Mouse (Mus musculus): ENCODE data around the gene Hdac4. TPM values are rescaled to one million over a fixed set of nuclear protein-coding genes. Genes with fewer than 3 reads are reported as not detected.

Gene Hdac4
- polyA plus RNA-seq, 1 experiment, result 35.1 TPM

- Histone ChIP-seq H3K4me3 (ENCODE audit: insufficient read depth, low read length) (no peak overlapping the region), H3K4me1 (ENCODE audit: control insufficient read depth, insufficient read depth, low read length) (no peaks in the 10 kb centered on the region), H3K27ac (ENCODE audit: insufficient read depth, low read length) (no peak overlapping the region)
- TF ChIP-seq POLR2A (IDR thresholded peaks at IDR 0.05; ENCODE audit: extremely low read depth, insufficient read depth, low read length), result no peak
- TF ChIP-seq CTCF (IDR thresholded peaks at IDR 0.05; ENCODE audit: extremely low read depth, insufficient read depth, low read length), result no peak
Observed at GRCm38 (mm10) chr1:92005617-92005940, 189.9 kb downstream of the Hdac4 start.

DNA sequence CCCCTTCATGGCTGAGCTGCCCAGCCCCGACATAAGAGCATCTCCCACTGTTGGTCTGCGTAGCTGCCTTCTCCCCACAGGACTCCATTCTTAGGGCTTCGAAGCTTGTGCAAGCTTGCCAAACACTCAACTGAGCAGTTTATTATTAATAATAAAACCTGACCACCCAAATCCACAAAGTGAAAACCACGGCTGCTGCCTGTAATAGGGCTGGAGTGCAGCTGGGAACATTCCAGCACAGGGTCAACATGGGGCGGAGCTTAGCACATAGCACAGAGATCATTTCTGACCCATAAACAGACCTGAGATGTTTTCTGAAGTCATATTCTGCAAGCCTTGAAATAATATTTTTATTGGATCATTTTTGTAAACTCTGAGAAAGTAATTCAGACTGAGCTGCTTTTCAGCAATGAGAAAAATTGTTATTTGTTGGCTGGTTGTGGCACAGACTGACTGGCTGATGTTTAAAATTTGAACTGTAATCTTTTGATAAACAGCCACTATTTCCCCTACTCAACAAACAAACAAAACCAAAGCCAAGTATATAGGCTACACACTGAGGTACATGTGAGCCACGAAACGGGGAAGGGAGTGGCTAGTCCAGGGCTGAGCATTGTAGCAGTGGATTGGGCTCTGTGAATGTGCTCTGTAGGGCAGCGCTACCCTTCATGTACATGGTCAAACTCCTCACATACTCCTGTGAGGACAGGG, 190.4 kb downstream of the Hdac4 start:
- no peaks in the 10 kb centered on the region for H3K4me1 ChIP-seq (ENCODE audit: control insufficient read depth, insufficient read depth, low read length)
- TF ChIP-seq POLR2A (IDR thresholded peaks at IDR 0.05; ENCODE audit: extremely low read depth, insufficient read depth, low read length) (no peak), CTCF (IDR thresholded peaks at IDR 0.05; ENCODE audit: extremely low read depth, insufficient read depth, low read length) (no peak)
- no peak overlapping the region for H3K4me3 ChIP-seq (ENCODE audit: insufficient read depth, low read length)
- H3K27ac ChIP-seq (ENCODE audit: insufficient read depth, low read length), result no peak overlapping the region

- no peak overlapping the region for H3K4me3 ChIP-seq (ENCODE audit: insufficient read depth, low read length)
- TF ChIP-seq CTCF (IDR thresholded peaks at IDR 0.05; ENCODE audit: extremely low read depth, insufficient read depth, low read length) (no peak), POLR2A (IDR thresholded peaks at IDR 0.05; ENCODE audit: extremely low read depth, insufficient read depth, low read length) (no peak)
- no peaks in the 10 kb centered on the region for H3K4me1 ChIP-seq (ENCODE audit: control insufficient read depth, insufficient read depth, low read length)
- no peak overlapping the region for H3K27ac ChIP-seq (ENCODE audit: insufficient read depth, low read length)
Observed at GRCm38 (mm10) chr1:92004122-92004521, 191.4 kb downstream of the Hdac4 start.

DNA sequence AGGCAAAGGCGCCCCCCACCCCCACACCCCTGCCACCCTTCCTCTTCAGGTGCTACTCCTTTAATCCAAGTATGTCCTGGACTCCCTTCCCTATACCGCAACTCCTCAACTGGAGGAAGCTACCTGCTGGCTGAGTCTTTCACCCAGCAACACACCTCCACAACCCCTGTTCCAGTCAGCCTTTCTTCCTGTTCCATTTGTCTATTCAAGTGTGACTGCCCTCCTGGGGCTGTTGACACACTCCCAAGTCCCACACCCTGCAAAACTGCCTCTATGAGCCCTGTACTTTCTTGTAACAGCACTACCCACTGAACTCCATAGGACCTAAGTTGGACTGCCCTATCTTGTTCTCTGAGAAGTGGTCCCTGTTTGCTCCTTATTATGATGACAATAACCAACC, 195.3 kb downstream of the Hdac4 start:
- H3K4me3 ChIP-seq (ENCODE audit: insufficient read depth, low read length), result no peak overlapping the region
- H3K27ac ChIP-seq (ENCODE audit: insufficient read depth, low read length), result no peak overlapping the region
- no peaks in the 10 kb centered on the region for H3K4me1 ChIP-seq (ENCODE audit: control insufficient read depth, insufficient read depth, low read length)
- TF ChIP-seq POLR2A (IDR thresholded peaks at IDR 0.05; ENCODE audit: extremely low read depth, insufficient read depth, low read length), result no peak
- TF ChIP-seq CTCF (IDR thresholded peaks at IDR 0.05; ENCODE audit: extremely low read depth, insufficient read depth, low read length), result no peak

DNA sequence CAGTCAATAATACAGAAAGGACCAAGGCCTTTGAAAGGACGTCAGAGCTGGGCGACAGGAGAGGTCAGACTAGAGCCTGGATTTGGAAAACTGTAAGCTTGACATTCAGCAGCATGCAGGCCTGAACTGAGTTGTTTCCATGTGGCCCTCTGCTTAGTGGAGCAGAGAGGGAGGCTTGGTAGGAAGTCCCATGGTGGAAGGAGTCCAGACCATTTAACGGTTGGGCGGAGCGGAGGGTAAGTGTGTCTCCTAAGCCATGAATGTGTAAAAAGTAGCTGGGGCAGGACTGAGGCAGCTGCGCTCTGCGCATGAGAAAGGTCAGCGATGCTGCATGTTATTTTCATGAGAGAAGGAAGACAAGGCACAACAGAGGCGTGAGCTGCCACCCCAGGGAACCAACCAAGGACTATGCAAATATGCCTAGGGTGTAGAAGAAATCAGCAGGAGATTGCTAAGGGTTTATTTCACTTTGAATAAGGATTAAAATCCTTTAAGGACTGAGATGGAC, 201.8 kb downstream of the Hdac4 start:
- Histone ChIP-seq H3K27ac (ENCODE audit: insufficient read depth, low read length) (no peak overlapping the region), H3K4me1 (ENCODE audit: control insufficient read depth, insufficient read depth, low read length) (no peaks in the 10 kb centered on the region), H3K4me3 (ENCODE audit: insufficient read depth, low read length) (no peak overlapping the region)
- TF ChIP-seq POLR2A (IDR thresholded peaks at IDR 0.05; ENCODE audit: extremely low read depth, insufficient read depth, low read length) (no peak), CTCF (IDR thresholded peaks at IDR 0.05; ENCODE audit: extremely low read depth, insufficient read depth, low read length) (no peak)

DNA sequence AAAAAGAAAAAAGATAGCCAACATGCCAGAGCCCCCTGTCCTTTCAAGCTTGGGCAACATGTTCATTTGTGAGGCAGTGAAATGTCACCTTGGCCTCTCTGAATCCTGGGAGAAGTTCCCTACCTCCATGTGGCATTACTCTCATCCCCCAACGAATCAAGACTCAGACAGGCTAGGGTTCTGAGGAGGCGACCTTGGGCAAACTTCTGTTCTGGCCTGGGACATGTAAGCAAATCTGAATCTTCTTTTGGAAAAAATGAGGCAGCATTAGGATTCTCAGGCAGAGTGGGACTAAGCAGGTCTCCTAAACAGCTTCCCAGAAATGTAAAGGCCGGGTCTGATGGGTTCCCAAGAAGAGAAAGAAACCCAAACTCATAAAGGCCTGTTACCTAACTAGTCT, 202.8 kb downstream of the Hdac4 start:
- H3K4me1 ChIP-seq (ENCODE audit: control insufficient read depth, insufficient read depth, low read length), result peaks cover under 1% of the 10 kb centered on the region
- no peak overlapping the region for H3K4me3 ChIP-seq (ENCODE audit: insufficient read depth, low read length)
- TF ChIP-seq POLR2A (IDR thresholded peaks at IDR 0.05; ENCODE audit: extremely low read depth, insufficient read depth, low read length) (no peak), CTCF (IDR thresholded peaks at IDR 0.05; ENCODE audit: extremely low read depth, insufficient read depth, low read length) (no peak)
- no peak overlapping the region for H3K27ac ChIP-seq (ENCODE audit: insufficient read depth, low read length)

- no peak overlapping the region for H3K4me3 ChIP-seq (ENCODE audit: insufficient read depth, low read length)
- TF ChIP-seq CTCF (IDR thresholded peaks at IDR 0.05; ENCODE audit: extremely low read depth, insufficient read depth, low read length) (no peak), POLR2A (IDR thresholded peaks at IDR 0.05; ENCODE audit: extremely low read depth, insufficient read depth, low read length) (no peak)
- no peak overlapping the region for H3K27ac ChIP-seq (ENCODE audit: insufficient read depth, low read length)
- H3K4me1 ChIP-seq (ENCODE audit: control insufficient read depth, insufficient read depth, low read length), result peaks cover 4% of the 10 kb centered on the region
Observed at GRCm38 (mm10) chr1:91991597-91991996, 203.9 kb downstream of the Hdac4 start.

GRCm38 (mm10) chr1:91990852-91991251, 204.6 kb downstream of the Hdac4 start:
- Histone ChIP-seq H3K4me1 (ENCODE audit: control insufficient read depth, insufficient read depth, low read length) (peaks cover 4% of the 10 kb centered on the region), H3K4me3 (ENCODE audit: insufficient read depth, low read length) (no peak overlapping the region), H3K27ac (ENCODE audit: insufficient read depth, low read length) (no peak overlapping the region)
- TF ChIP-seq CTCF (IDR thresholded peaks at IDR 0.05; ENCODE audit: extremely low read depth, insufficient read depth, low read length) (no peak), POLR2A (IDR thresholded peaks at IDR 0.05; ENCODE audit: extremely low read depth, insufficient read depth, low read length) (no peak)

- TF ChIP-seq CTCF (IDR thresholded peaks at IDR 0.05; ENCODE audit: extremely low read depth, insufficient read depth, low read length) (no peak), POLR2A (IDR thresholded peaks at IDR 0.05; ENCODE audit: extremely low read depth, insufficient read depth, low read length) (no peak)
- H3K27ac ChIP-seq (ENCODE audit: insufficient read depth, low read length), result no peak overlapping the region
- peaks cover 4% of the 10 kb centered on the region for H3K4me1 ChIP-seq (ENCODE audit: control insufficient read depth, insufficient read depth, low read length)
- no peak overlapping the region for H3K4me3 ChIP-seq (ENCODE audit: insufficient read depth, low read length)
Observed at GRCm38 (mm10) chr1:91988866-91989265, 206.6 kb downstream of the Hdac4 start.

DNA sequence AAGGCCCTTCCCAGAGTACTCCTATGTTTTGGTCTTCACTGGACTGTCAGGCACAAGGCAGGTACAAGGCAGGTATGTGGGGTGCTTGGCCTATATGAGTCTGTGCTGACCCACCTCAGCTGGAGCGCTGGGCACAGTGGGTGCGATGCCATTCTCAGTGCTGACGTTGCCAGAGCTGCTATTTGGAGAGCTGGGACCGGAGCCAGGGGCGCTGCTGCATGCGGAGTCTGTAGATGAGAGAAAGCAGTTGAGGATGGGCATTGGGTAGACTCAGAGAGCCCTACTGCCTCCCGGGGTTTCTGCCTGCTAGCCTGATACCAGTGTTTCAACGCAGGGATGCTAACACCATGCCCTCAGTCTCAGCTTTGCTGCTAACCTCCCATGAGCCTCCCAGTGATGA, 208.1 kb downstream of the Hdac4 start:
- Histone ChIP-seq H3K4me1 (ENCODE audit: control insufficient read depth, insufficient read depth, low read length) (peaks cover 4% of the 10 kb centered on the region), H3K27ac (ENCODE audit: insufficient read depth, low read length) (no peak overlapping the region), H3K4me3 (ENCODE audit: insufficient read depth, low read length) (no peak overlapping the region)
- no peak for TF ChIP-seq CTCF (IDR thresholded peaks at IDR 0.05; ENCODE audit: extremely low read depth, insufficient read depth, low read length)
- no peak for TF ChIP-seq POLR2A (IDR thresholded peaks at IDR 0.05; ENCODE audit: extremely low read depth, insufficient read depth, low read length)
